Mouse (Mus musculus) bone marrow, adult 2 months (tissue): ENCODE data around the gene Cacna1d.

ENCODE experiments used
- CTCF ChIP-seq: fragments of 200-500 bp; IDR thresholded peaks from 2 replicates; pipeline ENCODE4 v1.5.1; 2011; ENCODE audit warnings: low read length, control low read depth; ENCODE audit not compliant: control insufficient read depth, insufficient read depth
- POLR2A ChIP-seq: fragments of 200-500 bp; IDR thresholded peaks from 2 replicates; pipeline ENCODE4 v1.6.1; 2011; ENCODE audit warnings: low read depth, mild to moderate bottlenecking, control low read depth, low read length, borderline replicate concordance; ENCODE audit not compliant: control insufficient read depth

DNA sequence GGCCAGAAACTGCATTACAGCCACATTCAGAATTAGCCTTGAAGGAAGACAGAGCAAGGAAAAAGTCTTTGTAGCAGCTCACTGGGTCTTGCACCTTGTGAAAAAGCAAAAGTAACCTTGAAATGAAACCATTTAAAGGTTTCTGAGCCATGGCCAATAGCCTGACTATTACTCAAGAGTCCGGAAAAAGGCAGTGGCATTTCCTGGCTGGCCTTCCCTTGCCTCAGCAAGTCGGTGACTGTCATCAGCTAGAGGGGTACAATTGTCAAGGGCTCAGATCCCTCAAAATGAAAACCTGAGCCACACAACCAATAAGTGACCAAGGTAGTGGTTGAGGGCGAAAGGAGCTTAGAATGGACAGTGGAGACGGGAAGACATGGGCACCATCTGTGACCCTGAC is 66.6 kb downstream of the Cacna1d start:
- TF ChIP-seq CTCF (no peak), POLR2A (no peak)
